Mouse (Mus musculus): Measurements from ENCODE around the gene Kif26b.
A peak's percentile ranks its signal among the peaks of the same experiment; 100 is the strongest.

The Kif26b gene

DNA sequence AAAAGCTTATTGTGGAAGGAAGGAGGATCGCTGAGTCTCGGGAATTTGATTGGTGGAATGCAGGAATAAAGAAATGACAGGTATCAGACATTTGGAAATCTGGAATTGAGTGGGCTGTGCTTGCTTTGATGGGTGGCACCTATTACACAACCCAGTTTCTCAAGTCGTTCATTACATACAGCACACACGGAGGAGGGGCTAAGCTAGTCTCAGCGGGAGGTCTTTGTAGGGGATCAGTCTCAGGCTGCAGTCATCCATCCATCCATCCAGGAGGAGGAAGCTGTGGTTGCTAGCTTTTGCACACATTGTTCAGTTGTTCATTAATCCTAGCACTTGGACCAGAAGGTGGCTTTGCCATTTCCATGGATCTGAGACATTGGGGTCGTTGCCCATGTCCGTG, 137.6 kb downstream of the Kif26b start:
- DNase-seq = no peak

DNA sequence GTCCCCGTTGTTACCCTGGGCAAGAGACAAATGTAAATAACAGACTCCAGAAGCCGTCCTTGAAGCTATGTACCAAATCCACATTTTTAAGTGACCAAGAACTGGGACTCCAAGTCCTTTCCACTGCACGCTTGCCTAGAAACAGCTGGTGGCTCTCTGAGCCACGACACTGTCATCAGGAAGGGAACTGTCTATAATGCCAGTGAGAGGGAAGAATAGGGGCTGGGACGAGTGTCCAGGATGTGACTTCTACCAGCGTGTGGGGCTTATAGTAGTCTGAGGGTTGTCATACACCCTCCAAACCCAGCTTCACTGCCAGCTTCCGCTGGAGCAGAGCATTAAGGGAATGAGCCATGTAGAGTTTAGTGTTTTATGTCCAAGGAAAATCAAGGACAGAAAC, 138.9 kb downstream of the Kif26b start:
- no peak for DNase-seq

DNA sequence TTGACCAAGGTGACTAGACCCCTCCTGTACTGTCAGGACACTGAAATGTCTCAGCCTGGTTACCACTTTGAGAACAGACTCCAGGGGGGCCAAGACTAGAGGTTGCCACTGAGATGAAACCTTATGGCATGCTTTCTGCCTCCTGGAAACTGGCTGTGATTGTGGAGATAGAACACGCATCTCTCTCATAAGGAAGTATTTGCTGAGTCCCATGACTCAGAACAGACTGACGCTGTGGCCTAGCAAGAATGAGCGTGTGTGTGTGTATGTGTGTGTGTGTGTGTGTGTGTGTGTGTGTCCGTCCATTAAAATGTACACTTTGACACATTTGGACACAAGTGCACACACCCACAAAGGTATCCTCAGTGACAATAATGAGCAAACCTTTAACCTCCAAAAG, 140.0 kb downstream of the Kif26b start:
- no peak for DNase-seq

DNA sequence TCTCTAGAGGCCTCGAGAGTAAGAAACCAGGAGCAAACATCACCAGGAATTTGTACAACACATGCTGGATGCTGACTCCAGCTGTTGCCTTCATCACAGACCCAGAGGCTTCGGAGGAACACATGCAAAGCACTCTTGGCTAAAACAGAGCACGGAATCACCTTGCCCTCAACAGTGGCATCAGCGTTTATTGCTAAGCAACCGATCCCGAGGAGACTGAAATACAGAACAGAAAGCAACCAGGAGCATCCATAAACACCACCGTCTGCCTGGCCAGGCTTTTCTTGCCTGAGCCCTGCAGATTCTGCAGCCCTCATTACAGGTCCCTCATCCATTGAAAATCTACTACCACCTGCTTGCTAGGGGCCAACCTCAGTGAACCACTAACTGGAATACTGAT, 144.1 kb downstream of the Kif26b start:
- DNase-seq = no peak

DNA sequence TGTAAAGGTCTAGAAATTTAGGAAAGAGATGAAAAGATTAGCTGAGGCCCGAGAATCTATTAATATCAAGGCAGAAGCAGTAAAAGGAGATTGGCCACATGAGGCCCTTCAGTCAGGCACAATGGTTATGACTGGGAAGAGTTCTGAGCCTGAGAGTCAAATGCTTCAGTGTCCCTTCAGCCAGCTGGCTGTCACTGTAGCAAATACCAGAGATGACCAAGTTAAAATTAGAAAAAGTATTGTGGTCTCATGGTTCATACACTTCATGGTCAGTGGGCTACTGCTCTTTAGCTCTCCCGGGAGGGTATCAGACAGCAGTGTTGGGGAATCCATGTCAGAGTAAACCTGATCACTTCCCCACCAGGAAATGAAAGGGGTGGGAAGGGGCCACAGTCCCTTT, 144.6 kb downstream of the Kif26b start:
- no peak for DNase-seq

DNA sequence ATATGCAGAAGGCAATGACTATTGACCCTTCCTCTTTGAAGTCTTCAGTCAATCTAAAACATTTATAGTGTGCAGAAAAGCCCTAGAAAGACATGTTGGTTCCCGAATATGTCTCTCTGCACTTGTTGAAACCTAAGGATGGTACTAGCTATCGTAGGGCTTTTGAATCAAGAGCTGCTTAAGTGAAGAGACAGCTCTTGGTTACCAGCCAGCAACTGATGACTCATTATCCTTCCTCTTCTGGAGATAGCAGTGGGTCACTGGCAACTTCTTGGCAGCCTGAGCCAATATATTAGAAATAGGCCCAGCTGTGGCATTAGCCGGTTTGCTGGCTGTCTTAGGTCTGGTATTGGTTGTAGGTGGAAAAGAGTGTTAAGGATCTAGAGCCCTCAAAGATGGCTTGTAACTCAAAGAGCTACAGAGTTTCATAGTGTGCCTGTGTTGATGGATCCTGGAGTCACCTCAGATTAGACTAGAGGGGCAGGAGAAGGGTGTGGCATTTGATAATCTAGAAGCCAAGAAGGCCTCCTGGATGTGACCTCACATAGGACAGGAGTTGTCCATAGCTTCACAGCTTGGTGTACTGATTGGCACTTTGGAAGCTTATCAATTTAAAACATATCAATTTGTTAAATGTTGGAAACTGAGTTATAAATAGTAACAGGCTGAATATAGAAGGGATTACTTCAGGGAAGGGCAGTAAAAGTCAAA, 146.8 kb downstream of the Kif26b start:
- DNase-seq = peak; percentile 43 to 60

DNA sequence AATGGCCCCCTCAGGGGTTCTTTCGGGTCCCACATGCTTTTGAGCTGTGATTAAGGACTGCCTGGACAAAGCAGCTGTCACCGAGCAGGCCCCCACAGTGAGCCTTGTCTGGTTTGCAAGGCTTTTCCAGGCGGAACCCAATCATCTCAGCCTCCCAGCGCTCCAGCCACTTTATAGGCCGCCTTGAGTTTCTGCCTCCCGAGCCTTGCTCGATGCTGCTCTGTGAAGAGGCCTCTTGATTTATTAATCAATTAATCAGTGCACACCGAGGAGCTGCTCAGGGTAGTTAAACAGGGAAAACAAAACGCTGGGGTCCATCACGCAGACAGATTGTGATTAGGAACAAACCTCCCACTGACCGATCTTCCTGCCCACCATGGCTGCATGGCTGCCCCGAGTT, 148.2 kb downstream of the Kif26b start:
- no peak for DNase-seq

DNA sequence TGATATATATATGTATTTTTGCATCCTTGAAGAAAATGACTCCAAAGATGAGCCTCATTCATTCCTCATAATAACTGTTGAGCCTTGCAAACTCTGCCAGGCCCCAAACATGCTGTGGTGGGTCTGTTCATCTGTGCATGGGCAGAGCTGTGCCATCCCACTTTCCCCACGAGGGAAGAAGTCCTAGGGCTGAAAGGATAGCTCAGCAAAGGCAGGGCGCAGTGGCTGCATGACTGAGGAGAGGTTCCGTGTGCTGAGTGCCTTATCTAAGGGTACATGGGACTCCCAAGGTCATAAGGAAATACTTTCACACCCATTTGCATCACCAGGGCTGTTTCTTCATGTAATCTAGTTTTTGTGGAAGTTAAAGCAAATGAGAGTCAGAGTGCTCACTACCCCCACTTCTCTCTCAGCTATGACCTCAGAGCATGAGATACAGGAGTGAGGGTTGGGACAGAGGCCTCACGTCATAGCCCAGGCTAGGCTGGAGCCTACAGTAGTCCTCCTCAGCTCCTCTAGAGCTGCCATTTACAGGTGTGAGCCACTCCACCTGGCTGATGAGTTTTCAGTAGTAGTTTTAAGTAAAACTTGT, 148.8 kb downstream of the Kif26b start:
- no peak for DNase-seq

DNA sequence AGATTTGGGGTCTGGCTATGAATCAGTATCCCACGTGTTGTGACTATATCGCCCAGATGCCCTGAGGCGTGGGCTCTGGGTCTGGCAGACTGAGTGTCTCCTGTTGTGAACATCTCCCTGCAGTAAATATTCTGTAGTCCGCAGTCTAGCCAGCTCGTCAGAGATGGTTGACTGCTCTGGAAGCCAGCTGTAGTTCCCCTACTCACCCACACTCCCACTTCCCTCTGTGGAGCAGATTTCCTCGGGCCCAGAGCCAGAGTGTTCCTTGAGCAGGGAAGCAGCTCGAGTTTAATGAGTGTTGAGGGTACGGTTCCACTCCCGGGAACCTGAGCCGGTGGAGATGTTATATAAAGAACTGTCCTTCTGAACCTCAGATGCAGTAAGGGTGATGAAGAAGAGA, 154.7 kb downstream of the Kif26b start:
- no peak for DNase-seq

DNA sequence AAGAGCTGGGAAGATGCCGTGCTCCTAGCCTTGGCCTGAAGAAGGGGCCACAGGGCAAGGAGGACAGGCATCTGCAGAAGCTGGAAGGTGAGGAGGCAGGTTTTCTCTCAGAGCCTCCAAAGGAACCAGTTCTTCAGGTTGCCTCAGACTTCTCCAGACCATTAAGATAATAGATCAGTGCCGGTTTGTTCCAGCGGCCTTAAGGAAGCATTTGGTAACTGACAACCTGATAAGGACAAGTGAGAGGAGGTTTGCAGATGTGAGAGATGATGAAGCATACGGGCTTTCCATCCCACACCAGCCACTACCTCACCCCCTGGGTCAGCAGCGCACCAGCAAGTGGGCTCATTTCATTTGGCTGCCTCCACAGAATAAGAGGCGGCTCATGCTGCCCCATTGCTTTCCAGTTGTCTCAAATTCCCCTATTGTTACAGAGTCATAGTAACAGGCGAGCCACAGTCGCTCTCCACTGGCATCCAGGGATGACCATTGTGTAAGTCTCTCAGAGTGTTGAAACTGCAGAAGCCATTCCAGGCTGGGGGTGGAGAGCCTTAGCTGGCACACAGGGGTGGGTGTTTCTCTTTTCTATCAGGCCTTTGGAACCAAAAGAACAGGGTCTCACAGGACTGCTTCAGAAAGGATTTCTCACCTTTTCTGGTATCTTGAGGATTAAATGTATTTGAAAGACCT, 156.2 kb downstream of the Kif26b start:
- DNase-seq = no peak

DNA sequence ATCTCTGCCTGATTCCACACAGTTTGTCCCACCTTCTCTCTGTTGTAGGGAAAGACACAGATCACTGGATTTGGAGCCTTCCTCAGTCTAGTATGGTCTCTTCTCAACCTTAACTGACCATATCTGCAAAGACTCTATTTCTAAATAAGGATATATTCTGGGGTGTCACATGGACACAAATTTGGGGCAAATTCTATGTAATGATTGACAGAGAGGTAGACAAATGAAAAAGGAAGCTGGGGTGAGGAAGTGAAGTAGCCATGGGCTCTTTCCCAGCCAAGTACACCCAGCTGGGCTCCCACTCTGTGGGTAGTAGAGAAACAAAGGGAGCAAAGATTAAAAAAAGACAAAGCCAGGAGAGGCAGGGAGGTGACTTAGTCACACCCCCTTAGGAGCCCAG, 158.0 kb downstream of the Kif26b start:
- no peak for DNase-seq

DNA sequence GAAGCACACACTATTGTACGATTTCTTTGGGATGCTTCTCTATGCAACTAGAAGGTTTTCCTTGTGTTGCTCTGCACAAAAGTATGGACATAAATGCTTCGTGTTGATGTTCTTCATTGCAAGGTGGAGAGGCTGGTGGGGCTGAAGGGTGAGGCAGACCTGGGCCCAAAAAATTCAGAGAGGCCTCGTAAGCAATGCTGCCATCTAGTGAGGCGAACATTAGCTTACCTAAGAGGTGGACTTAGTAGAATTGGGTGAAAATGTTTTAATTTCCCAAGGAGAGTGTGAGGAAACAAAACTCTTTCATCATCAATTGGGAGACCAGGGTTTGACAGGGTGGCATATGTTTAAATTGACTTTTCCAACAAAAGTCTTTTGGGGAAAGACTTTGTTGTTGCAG, 160.6 kb downstream of the Kif26b start:
- peak; percentile 31 to 39 for DNase-seq

DNA sequence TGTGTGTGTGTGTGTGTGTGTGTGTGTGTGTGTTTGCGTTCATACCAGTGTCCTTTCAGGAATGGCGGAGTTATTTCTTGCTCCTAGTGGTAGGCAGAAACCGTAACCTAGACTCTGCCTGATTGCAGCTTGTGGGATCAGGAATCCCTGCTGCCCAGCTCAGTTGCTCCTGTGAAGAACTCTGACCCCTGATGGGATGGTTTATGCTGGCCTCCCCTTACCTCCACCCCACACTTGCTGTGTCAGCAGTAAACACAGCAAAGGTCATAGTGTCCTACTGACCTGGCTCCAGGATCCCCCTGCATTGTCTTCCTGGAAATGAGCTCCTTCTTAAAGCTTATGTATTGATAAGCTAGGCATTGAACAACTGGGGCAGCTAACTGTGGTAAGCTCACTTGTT, 162.8 kb downstream of the Kif26b start:
- no peak for DNase-seq

DNA sequence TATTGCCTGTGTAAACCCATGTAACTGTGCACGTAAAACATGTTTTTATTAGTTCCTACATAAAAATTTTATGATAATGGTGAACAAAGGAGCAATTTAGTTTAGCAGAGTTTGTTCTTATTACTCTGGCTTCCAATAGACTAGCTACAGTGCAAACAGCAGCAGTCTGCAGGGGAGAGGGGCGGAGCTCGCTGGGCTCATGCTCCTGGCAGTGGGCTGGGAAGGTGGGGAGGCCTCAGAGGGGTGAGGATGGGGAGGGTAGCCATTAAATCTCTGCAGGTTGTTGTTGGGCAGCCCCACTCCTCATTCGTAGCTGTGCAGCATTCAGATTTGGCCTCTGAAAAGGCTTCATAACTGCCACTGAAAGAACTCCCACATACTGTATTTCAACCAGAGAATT, 171.2 kb downstream of the Kif26b start:
- no peak for DNase-seq

DNA sequence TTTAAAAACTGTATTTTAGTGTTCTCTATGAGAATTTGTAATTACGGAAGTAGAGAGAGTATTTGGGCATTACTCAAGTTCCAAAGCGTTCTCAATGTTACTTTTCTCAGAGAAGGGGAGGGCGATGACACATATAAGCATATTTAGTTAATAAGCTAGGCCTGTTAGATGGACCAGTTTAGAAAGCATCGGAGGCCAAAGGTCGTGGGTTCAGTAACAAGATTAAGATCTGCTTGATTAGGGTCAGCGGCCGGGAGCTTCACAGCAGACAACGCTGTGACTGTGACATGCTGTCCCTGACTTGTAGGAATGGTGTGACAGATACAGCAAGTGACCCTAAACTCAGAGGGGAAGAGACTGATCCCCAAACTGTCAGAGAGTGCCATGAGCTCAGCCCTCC, 174.6 kb downstream of the Kif26b start:
- no peak for DNase-seq

DNA sequence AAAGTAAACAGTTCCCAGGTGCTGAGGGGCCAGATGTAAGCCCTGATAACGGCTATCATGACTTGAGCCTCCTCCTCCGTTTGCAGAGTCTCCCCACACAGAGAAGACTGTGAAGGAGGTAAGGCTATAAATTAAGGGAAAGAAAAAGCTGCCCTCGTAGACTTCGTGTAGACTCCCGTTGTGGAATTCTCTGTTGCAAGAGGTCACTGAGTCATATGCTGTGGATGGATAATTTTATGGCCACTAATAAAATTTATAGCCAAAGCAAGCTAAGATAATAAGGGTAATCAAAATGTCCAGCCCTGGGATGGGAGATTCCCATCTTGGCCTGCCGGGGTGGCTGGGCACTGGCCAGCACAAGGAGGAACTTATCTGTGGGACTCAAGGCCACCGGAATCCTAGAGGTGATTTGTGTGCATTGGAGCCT, 179.0 kb downstream of the Kif26b start:
- no peak for DNase-seq

DNA sequence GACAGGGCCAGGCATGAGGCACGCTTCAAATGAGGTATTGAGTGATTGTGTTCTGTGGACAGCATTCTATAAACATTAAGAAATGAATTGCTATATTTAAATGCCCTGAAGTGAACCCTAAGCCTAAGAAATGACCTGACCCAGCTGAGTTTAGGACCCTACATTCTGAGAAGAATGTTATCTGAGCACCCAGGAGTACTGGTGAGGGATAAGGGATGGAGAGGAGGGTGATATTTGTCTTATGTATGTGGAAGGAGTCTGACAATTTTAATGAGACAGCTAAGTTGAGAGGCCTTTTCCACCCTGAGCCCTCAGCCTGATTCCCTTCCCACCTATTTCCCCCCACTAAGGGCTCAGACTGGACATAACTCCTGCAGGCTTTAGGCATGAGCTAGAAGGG, 179.4 kb downstream of the Kif26b start:
- DNase-seq = no peak

DNA sequence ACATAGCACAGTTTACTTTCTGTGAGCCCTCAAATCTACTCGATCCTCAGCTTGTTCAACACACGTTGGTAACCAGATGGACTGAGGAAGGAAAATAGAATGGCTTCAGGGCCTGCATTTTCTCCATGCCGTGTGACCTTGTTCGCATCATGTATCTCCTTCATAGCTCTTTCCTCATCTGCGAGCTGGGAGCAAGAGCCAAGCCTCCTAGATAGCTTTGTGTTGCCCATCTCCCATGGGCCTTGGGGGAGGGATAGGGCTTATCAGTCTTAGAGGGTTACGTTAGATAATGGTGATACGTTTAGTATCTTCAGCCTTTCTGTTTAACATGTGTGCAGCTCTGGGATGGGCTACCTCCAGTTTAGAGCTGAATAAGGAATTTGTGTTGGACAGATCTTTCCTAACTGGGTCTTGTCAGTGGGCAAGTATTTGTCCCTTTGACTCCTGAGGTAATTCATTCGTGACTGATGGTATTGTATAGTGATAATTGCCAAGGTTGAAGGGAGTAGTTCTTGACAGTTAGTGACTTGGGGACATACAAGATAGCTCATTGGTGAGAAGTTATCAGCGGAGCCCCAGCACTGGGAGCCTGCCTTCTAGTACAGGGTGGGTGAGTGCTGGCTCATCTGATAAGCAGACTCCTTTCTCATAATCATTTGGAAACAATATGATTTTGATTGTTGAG, 183.4 kb downstream of the Kif26b start:
- no peak for DNase-seq

DNA sequence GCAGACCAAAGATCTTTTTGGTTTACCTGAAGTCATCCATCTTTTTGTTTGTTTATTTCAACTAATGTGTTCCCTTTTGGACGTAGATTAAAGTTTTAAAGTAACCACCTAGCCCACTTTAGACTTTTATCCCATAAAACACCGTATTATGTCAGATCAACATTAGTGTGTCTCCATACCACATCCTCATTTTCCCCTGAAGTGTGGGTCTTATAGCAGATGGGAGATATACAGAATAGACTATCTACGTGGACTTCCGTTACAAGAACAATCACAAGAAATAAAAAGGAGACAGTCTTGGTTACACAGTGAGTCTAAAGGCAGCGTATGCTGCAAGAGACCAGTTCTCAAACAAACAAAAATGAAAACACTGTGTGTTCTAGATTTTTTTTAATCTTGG, 185.3 kb downstream of the Kif26b start:
- no peak for DNase-seq

DNA sequence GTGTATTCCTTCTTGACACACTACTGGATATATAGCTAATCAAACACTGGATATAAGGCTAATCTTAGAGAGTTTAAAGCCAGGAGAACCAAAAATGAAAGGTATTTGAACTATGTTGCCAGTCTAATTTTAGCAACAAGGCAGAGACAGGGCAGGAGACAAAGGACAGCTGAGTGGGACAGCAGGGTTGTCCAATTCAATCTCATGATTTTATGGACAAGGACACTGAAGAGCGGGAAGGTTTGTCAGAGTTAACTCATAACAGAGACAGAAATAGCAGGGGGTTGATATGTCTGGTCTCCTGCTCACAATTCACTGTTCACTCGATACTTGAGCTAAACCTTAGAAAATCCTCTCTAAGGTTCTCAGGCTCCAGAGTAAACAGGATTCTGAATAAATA, 187.5 kb downstream of the Kif26b start:
- no peak for DNase-seq

DNA sequence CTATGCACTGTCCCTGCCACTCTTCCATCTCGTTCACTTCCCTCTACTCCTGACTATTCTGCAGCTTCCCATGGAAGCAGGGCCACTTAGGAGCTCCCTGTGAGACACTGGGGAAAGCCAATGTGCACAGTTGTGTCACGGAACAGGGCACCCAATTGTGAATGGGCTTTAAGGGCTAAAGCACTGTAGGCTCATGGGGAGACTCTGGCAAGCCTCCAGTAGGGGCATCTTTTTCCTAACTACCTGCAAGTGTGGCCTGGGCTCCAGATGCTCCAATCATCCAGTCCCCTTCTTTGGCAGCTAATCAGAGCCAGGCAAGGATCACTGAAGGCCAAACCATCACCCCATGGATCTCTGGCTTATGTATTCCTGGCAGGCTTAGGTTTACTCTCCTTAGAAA, 191.9 kb downstream of the Kif26b start:
- peak in 1 of 2 experiments; percentile 24 for DNase-seq

DNA sequence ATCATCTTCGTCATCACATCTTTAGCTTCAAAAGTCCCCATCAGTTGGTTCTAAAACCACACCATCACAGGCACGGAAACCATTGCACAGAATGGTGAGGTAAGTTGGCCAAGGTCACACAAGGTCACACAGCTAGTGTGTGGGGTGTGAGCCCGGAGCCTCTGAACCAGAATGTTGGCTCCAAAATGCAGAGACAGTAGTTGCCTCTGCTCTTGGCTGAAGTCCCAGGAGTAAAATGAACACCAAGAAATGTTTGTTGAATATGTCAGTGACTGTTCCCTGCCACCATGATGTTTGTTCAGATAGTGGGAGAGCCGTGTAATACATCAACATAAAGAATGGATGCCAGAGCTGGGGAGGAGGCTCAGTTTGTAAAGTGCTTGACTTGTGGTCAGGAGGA, 193.9 kb downstream of the Kif26b start:
- DNase-seq = peak in 1 of 2 experiments; percentile 25

DNA sequence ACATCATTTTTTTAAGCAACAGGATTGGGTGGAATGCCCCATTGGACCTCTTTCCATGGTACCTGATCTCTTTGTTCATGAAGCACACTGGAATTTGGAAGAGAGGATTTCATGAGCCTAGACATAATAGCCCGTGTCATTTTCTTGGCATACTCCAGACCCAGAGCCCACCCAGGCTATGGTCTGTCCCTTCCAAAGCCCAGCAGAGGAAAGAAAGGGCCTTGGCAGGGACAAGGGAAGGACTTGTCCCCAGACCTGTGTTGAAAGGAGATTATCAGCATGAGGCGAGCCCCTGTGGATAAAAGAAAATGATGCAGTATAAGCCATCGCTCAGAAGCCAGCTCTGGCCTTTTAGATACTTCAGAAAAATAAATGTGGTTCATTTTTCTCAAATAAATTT, 196.6 kb downstream of the Kif26b start:
- DNase-seq = no peak

DNA sequence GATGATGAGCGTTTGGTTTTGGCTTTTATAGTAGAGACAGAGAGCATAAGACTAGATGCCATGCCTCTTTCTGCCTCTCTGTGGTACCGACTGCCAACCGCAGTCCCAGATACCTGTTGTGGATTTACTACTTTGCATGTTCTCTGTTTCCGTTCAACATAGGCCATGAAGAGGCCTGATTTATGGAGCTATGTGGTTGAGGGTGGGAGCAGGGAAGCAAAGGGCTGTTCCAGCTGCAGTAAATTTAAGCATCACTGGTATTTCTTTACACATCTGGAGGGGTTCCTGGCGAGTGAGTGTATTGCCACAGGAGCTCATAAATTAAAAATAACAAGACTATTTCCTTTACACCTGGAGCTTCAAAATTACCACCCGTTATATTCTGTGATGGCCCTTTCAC, 199.3 kb downstream of the Kif26b start:
- no peak for DNase-seq
